Mouse (Mus musculus): ENCODE data around the gene Itgb1. TPM values are rescaled to one million over a fixed set of nuclear protein-coding genes. Genes with fewer than 3 reads are reported as not detected.

Gene Itgb1
- polyA plus RNA-seq, 1 experiment from 2014 or later: 259 TPM

GRCm38 (mm10) chr8:128727213-128727612, 41.8 kb downstream of the Itgb1 start:
- no peaks in the 10 kb centered on the region for H3K9me3 ChIP-seq (replicated peaks)
- H3K27ac ChIP-seq (replicated peaks): no peak overlapping the region
- no peak overlapping the region for H3K9ac ChIP-seq
- H3K4me1 ChIP-seq: no peaks in the 10 kb centered on the region
- 80% methylated on average over 1 of the region's 1 CpGs for WGBS
- H3K4me3 ChIP-seq (replicated peaks): no peak overlapping the region
- no peak overlapping the region for H3K4me2 ChIP-seq (replicated peaks)
- H3K36me3 ChIP-seq: peaks cover 52% of the 10 kb centered on the region
- H3K27me3 ChIP-seq: no peaks in the 10 kb centered on the region
- no peak for ATAC-seq (ENCODE audit: insufficient number of reproducible peaks, low FRiP score, low TSS enrichment, low read depth)

- no peak overlapping the region for H3K27ac ChIP-seq (replicated peaks)
- no peaks in the 10 kb centered on the region for H3K9me3 ChIP-seq (replicated peaks)
- H3K9ac ChIP-seq: no peak overlapping the region
- no peak overlapping the region for H3K4me2 ChIP-seq (replicated peaks)
- no peaks in the 10 kb centered on the region for H3K4me1 ChIP-seq
- ATAC-seq (ENCODE audit: insufficient number of reproducible peaks, low FRiP score, low TSS enrichment, low read depth): no peak
- H3K27me3 ChIP-seq: no peaks in the 10 kb centered on the region
- WGBS: 43% methylated on average over 2 of the region's 2 CpGs
- H3K36me3 ChIP-seq: peaks cover 41% of the 10 kb centered on the region
- no peak overlapping the region for H3K4me3 ChIP-seq (replicated peaks)
These were observed 46.8 kb downstream of the Itgb1 start for GRCm38 (mm10) chr8:128732254-128732653.

- ATAC-seq (ENCODE audit: insufficient number of reproducible peaks, low FRiP score, low TSS enrichment, low read depth): no peak
- 95% methylated on average over 3 of the region's 3 CpGs for WGBS
- Histone ChIP-seq H3K9ac (no peak overlapping the region), H3K36me3 (peaks cover 44% of the 10 kb centered on the region), H3K4me2 (replicated peaks) (no peak overlapping the region), H3K4me1 (no peaks in the 10 kb centered on the region), H3K4me3 (replicated peaks) (no peak overlapping the region), H3K27ac (replicated peaks) (no peak overlapping the region), H3K9me3 (replicated peaks) (no peaks in the 10 kb centered on the region), H3K27me3 (no peaks in the 10 kb centered on the region)
These were observed 48.7 kb downstream of the Itgb1 start for GRCm38 (mm10) chr8:128734118-128734517.

GRCm38 (mm10) chr8:128735692-128736091, 50.2 kb downstream of the Itgb1 start:
- no peaks in the 10 kb centered on the region for H3K27me3 ChIP-seq
- WGBS: 90% methylated on average over 3 of the region's 3 CpGs
- no peak overlapping the region for H3K9ac ChIP-seq

More at GRCm38 (mm10) chr8:128735692-128736091, 50.2 kb downstream of the Itgb1 start:
- Histone ChIP-seq H3K4me3 (replicated peaks) (no peak overlapping the region), H3K4me1 (no peaks in the 10 kb centered on the region), H3K36me3 (peaks cover 34% of the 10 kb centered on the region), H3K9me3 (replicated peaks) (no peaks in the 10 kb centered on the region), H3K27ac (replicated peaks) (no peak overlapping the region), H3K4me2 (replicated peaks) (no peak overlapping the region)
- no peak for ATAC-seq (ENCODE audit: insufficient number of reproducible peaks, low FRiP score, low TSS enrichment, low read depth)

Other genes with a start within 250 kb of the Itgb1 start
- not detected in 2 replicates for gene Gm3952, start 113.0 kb downstream of the Itgb1 start, polyA plus RNA-seq (2015; fragmentation: Nextera tagmentation; extraction: Ambion mirVana)

Measured in embryonic facial prominence, embryonic 15.5 days (tissue).